Mouse (Mus musculus): ENCODE results near the gene Ppp1r9a. TPM values are rescaled to one million over a fixed set of nuclear protein-coding genes. Genes with fewer than 3 reads are reported as not detected.

Ppp1r9a gene
- polyA plus RNA-seq, 1 experiment from 2014 or later: 19.0 TPM

- H3K9me3 ChIP-seq (replicated peaks): no peaks in the 10 kb centered on the region
- no peak for ATAC-seq (replicated peaks; ENCODE audit: low FRiP score)
- H3K27me3 ChIP-seq: no peaks in the 10 kb centered on the region
- H3K4me1 ChIP-seq: peaks cover 40% of the 10 kb centered on the region
- H3K36me3 ChIP-seq: no peaks in the 10 kb centered on the region
- H3K9ac ChIP-seq: no peak overlapping the region
- 62% methylated on average over 4 of the region's 4 CpGs for WGBS
- H3K27ac ChIP-seq: no peak overlapping the region
- no peak overlapping the region for H3K4me2 ChIP-seq
- H3K4me3 ChIP-seq (replicated peaks): no peak overlapping the region
Observed at GRCm38 (mm10) chr6:5012794-5013193, 110.1 kb downstream of the Ppp1r9a start.

- no peak for ATAC-seq (replicated peaks; ENCODE audit: low FRiP score)
- Histone ChIP-seq H3K4me2 (no peak overlapping the region), H3K36me3 (no peaks in the 10 kb centered on the region), H3K9ac (no peak overlapping the region), H3K27ac (no peak overlapping the region), H3K9me3 (replicated peaks) (no peaks in the 10 kb centered on the region), H3K4me1 (peaks cover 44% of the 10 kb centered on the region), H3K27me3 (no peaks in the 10 kb centered on the region), H3K4me3 (replicated peaks) (no peak overlapping the region)
- WGBS: 70% methylated on average over 6 of the region's 6 CpGs
Observed at GRCm38 (mm10) chr6:5014567-5014966, 111.8 kb downstream of the Ppp1r9a start.

- ATAC-seq (replicated peaks; ENCODE audit: low FRiP score): no peak
- Histone ChIP-seq H3K27me3 (no peaks in the 10 kb centered on the region), H3K36me3 (no peaks in the 10 kb centered on the region), H3K9me3 (replicated peaks) (no peaks in the 10 kb centered on the region), H3K4me2 (no peak overlapping the region), H3K9ac (no peak overlapping the region), H3K4me3 (replicated peaks) (no peak overlapping the region), H3K4me1 (peaks cover 44% of the 10 kb centered on the region), H3K27ac (no peak overlapping the region)
- 76% methylated on average over 2 of the region's 2 CpGs for WGBS
Observed at GRCm38 (mm10) chr6:5015173-5015572, 112.5 kb downstream of the Ppp1r9a start.

GRCm38 (mm10) chr6:5017945-5018511 lies 115.3 kb downstream of the Ppp1r9a start:
- ATAC-seq (replicated peaks; ENCODE audit: low FRiP score): peak; percentile 85
- Histone ChIP-seq H3K4me1 (peaks cover 38% of the 10 kb centered on the region), H3K27me3 (no peaks in the 10 kb centered on the region), H3K4me3 (replicated peaks) (no peak overlapping the region), H3K9me3 (replicated peaks) (no peaks in the 10 kb centered on the region), H3K9ac (no peak overlapping the region), H3K36me3 (no peaks in the 10 kb centered on the region), H3K27ac (peak overlapping the region; percentile 62), H3K4me2 (no peak overlapping the region)
- WGBS: 28% methylated on average over 6 of the region's 6 CpGs

GRCm38 (mm10) chr6:5019208-5019607 lies 116.5 kb downstream of the Ppp1r9a start:
- Histone ChIP-seq H3K4me1 (peaks cover 34% of the 10 kb centered on the region), H3K27me3 (no peaks in the 10 kb centered on the region), H3K9me3 (replicated peaks) (no peaks in the 10 kb centered on the region), H3K9ac (no peak overlapping the region), H3K4me2 (no peak overlapping the region), H3K4me3 (replicated peaks) (no peak overlapping the region), H3K27ac (no peak overlapping the region), H3K36me3 (no peaks in the 10 kb centered on the region)
- ATAC-seq (replicated peaks; ENCODE audit: low FRiP score): no peak
- WGBS: 45% methylated on average over 5 of the region's 5 CpGs

- Histone ChIP-seq H3K27ac (no peak overlapping the region), H3K36me3 (no peaks in the 10 kb centered on the region), H3K4me2 (no peak overlapping the region), H3K4me1 (peaks cover 29% of the 10 kb centered on the region), H3K27me3 (no peaks in the 10 kb centered on the region), H3K9ac (no peak overlapping the region), H3K4me3 (replicated peaks) (no peak overlapping the region), H3K9me3 (replicated peaks) (no peaks in the 10 kb centered on the region)
- WGBS: 68% methylated on average over 2 of the region's 2 CpGs
- no peak for ATAC-seq (replicated peaks; ENCODE audit: low FRiP score)
Observed at GRCm38 (mm10) chr6:5019969-5020368, 117.3 kb downstream of the Ppp1r9a start.

GRCm38 (mm10) chr6:5020510-5020909 lies 117.8 kb downstream of the Ppp1r9a start:
- Histone ChIP-seq H3K4me3 (replicated peaks) (no peak overlapping the region), H3K4me2 (no peak overlapping the region), H3K27me3 (no peaks in the 10 kb centered on the region), H3K9me3 (replicated peaks) (no peaks in the 10 kb centered on the region), H3K9ac (no peak overlapping the region), H3K27ac (no peak overlapping the region), H3K36me3 (no peaks in the 10 kb centered on the region), H3K4me1 (peaks cover 29% of the 10 kb centered on the region)
- 96% methylated on average over 1 of the region's 1 CpGs for WGBS
- ATAC-seq (replicated peaks; ENCODE audit: low FRiP score): no peak

- H3K9ac ChIP-seq: no peak overlapping the region
- H3K36me3 ChIP-seq: no peaks in the 10 kb centered on the region
- no peak overlapping the region for H3K4me2 ChIP-seq
- H3K4me1 ChIP-seq: peaks cover 20% of the 10 kb centered on the region
- no peak overlapping the region for H3K27ac ChIP-seq
- no peaks in the 10 kb centered on the region for H3K9me3 ChIP-seq (replicated peaks)
- 51% methylated on average over 5 of the region's 5 CpGs for WGBS
- H3K4me3 ChIP-seq (replicated peaks): no peak overlapping the region
- H3K27me3 ChIP-seq: no peaks in the 10 kb centered on the region
- ATAC-seq (replicated peaks; ENCODE audit: low FRiP score): no peak
Observed at GRCm38 (mm10) chr6:5022677-5023076, 120.0 kb downstream of the Ppp1r9a start.

- 84% methylated on average over 7 of the region's 7 CpGs for WGBS
- Histone ChIP-seq H3K4me1 (peaks cover 23% of the 10 kb centered on the region), H3K36me3 (no peaks in the 10 kb centered on the region), H3K4me2 (no peak overlapping the region), H3K9me3 (replicated peaks) (no peaks in the 10 kb centered on the region), H3K9ac (no peak overlapping the region), H3K27ac (no peak overlapping the region), H3K4me3 (replicated peaks) (no peak overlapping the region), H3K27me3 (no peaks in the 10 kb centered on the region)
- no peak for ATAC-seq (replicated peaks; ENCODE audit: low FRiP score)
Observed at GRCm38 (mm10) chr6:5024893-5025292, 122.2 kb downstream of the Ppp1r9a start.

- Histone ChIP-seq H3K9me3 (replicated peaks) (no peaks in the 10 kb centered on the region), H3K36me3 (no peaks in the 10 kb centered on the region), H3K27me3 (no peaks in the 10 kb centered on the region), H3K27ac (no peak overlapping the region), H3K4me3 (replicated peaks) (no peak overlapping the region), H3K4me2 (no peak overlapping the region), H3K9ac (no peak overlapping the region), H3K4me1 (peaks cover 25% of the 10 kb centered on the region)
- WGBS: 85% methylated on average over 3 of the region's 3 CpGs
- no peak for ATAC-seq (replicated peaks; ENCODE audit: low FRiP score)
Observed at GRCm38 (mm10) chr6:5026772-5027171, 124.1 kb downstream of the Ppp1r9a start.

GRCm38 (mm10) chr6:5027213-5027612 lies 124.5 kb downstream of the Ppp1r9a start:
- no peaks in the 10 kb centered on the region for H3K9me3 ChIP-seq (replicated peaks)
- H3K9ac ChIP-seq: no peak overlapping the region
- H3K4me3 ChIP-seq (replicated peaks): no peak overlapping the region
- 92% methylated on average over 2 of the region's 2 CpGs for WGBS
- no peak overlapping the region for H3K27ac ChIP-seq
- H3K4me1 ChIP-seq: peaks cover 25% of the 10 kb centered on the region
- no peak for ATAC-seq (replicated peaks; ENCODE audit: low FRiP score)
- H3K36me3 ChIP-seq: no peaks in the 10 kb centered on the region
- no peak overlapping the region for H3K4me2 ChIP-seq
- no peaks in the 10 kb centered on the region for H3K27me3 ChIP-seq

GRCm38 (mm10) chr6:5027801-5028200 lies 125.1 kb downstream of the Ppp1r9a start:
- H3K4me1 ChIP-seq: peaks cover 24% of the 10 kb centered on the region

More at GRCm38 (mm10) chr6:5027801-5028200, 125.1 kb downstream of the Ppp1r9a start:
- H3K27me3 ChIP-seq: no peaks in the 10 kb centered on the region
- no peak overlapping the region for H3K4me2 ChIP-seq
- no peak overlapping the region for H3K27ac ChIP-seq
- H3K9me3 ChIP-seq (replicated peaks): no peaks in the 10 kb centered on the region
- H3K9ac ChIP-seq: no peak overlapping the region
- no peaks in the 10 kb centered on the region for H3K36me3 ChIP-seq
- ATAC-seq (replicated peaks; ENCODE audit: low FRiP score): no peak
- WGBS: 51% methylated on average over 5 of the region's 5 CpGs
- no peak overlapping the region for H3K4me3 ChIP-seq (replicated peaks)
